Mouse (Mus musculus): Measurements from ENCODE around the gene Ppp1r11.

GRCm38 (mm10) chr17:36982253-36983155 is 31.0 kb upstream of the Ppp1r11 start:
- TF ChIP-seq POLR2A (IDR thresholded peaks at IDR 0.05; ENCODE audit: borderline replicate concordance, control insufficient read depth, low read depth, low read length) (no peak), CTCF (IDR thresholded peaks at IDR 0.05; ENCODE audit: control insufficient read depth, insufficient read depth, low read length) (no peak)

Data from bone marrow, adult 2 months (tissue).